Mouse (Mus musculus): ENCODE measurements around the gene Ulk4.

- TF ChIP-seq CTCF (IDR thresholded peaks at IDR 0.05; ENCODE audit: low read depth): no peak
- TF ChIP-seq EP300 (IDR thresholded peaks at IDR 0.05; ENCODE audit: low read depth): no peak
Observed at GRCm38 (mm10) chr9:120948832-120949231, 328.2 kb downstream of the Ulk4 start.
